Mouse (Mus musculus): Measurements from ENCODE around the gene Rundc1. TPM values are rescaled to one million over a fixed set of nuclear protein-coding genes. Genes with fewer than 3 reads are reported as not detected.

The Rundc1 gene
- total RNA-seq, 2 experiments from 2014 or later = 28.2 TPM

Small RNA genes lying within 50 kb of the gene (microRNA-seq; reads per million reads assigned to microRNA genes)
- gene Mir6929 (ENCODE audit: borderline number of aligned reads in 2 of 2) = 0 to 2.8 reads per million in 2 experiments

Other genes starting within 250 kb of the Rundc1 start
- gene Ccr10, start 249.6 kb upstream of the Rundc1 start, total RNA-seq (2021) = under 1 TPM in 1 of 2 experiments, not detected in 1; 0.51 TPM
- gene Ezh1, start 198.6 kb upstream of the Rundc1 start, total RNA-seq (2021) = 10 to 100 TPM; 29.5 to 35.6 TPM
- gene Ramp2, start 179.1 kb upstream of the Rundc1 start, total RNA-seq (2021) = 10 to 100 TPM; 38.3 to 41.4 TPM
- 100 to 1,000 TPM in 1 of 2 experiments, 10 to 100 TPM in 1; 89.3 to 113 TPM for gene Vps25, start 171.4 kb upstream of the Rundc1 start, total RNA-seq (2021)
- 1 to 10 TPM; 4.1 to 4.6 TPM for gene Wnk4, start 164.5 kb upstream of the Rundc1 start, total RNA-seq (2021)
- gene Cntd1, start 146.1 kb upstream of the Rundc1 start, total RNA-seq (2021) = under 1 TPM; 0.33 to 0.99 TPM
- 10 to 100 TPM; 79.9 to 86.3 TPM for gene Coa3, start 146.0 kb upstream of the Rundc1 start, total RNA-seq (2021)
- gene Becn1, start 122.8 kb upstream of the Rundc1 start, total RNA-seq (2021) = 100 to 1,000 TPM; 151 to 161 TPM
- 100 to 1,000 TPM; 139 to 164 TPM for gene Psme3, start 108.9 kb upstream of the Rundc1 start, total RNA-seq (2021)
- 1 to 10 TPM; 6.0 to 7.0 TPM for gene Aoc2, start 100.0 kb upstream of the Rundc1 start, total RNA-seq (2021)
- 100 to 1,000 TPM in 1 of 2 experiments, 10 to 100 TPM in 1; 40.0 to 124 TPM for gene Aoc3, start 94.5 kb upstream of the Rundc1 start, total RNA-seq (2021)
- 10 to 100 TPM; 13.0 to 27.5 TPM for gene G6pc, start 57.5 kb upstream of the Rundc1 start, total RNA-seq (2021)
- 10 to 100 TPM; 29.1 to 38.1 TPM for gene Aarsd1, start 7.5 kb upstream of the Rundc1 start, total RNA-seq (2021)
- gene Gm27029, start 289 bp upstream of the Rundc1 start, total RNA-seq (2021) = 1 to 10 TPM; 2.7 to 4.7 TPM
- gene Ptges3l, start 248 bp downstream of the Rundc1 start, total RNA-seq (2021) = 1 to 10 TPM; 6.1 TPM
- 10 to 100 TPM; 68.8 to 83.9 TPM for gene Rpl27, start 17.2 kb downstream of the Rundc1 start, total RNA-seq (2021)
- 10 to 100 TPM; 30.0 to 38.8 TPM for gene Ifi35, start 23.3 kb downstream of the Rundc1 start, total RNA-seq (2021)
- 10 to 100 TPM in 1 of 2 experiments, 1 to 10 TPM in 1; 9.8 to 14.9 TPM for gene Rnd2, start 39.9 kb downstream of the Rundc1 start, total RNA-seq (2021)
- gene Vat1, start 41.1 kb downstream of the Rundc1 start, total RNA-seq (2021) = 100 to 1,000 TPM; 126 TPM
- under 1 TPM; 0.80 to 0.96 TPM for gene Brca1, start 126.9 kb downstream of the Rundc1 start, total RNA-seq (2021)
- gene Nbr1, start 127.1 kb downstream of the Rundc1 start, total RNA-seq (2021) = 100 to 1,000 TPM; 128 to 165 TPM
- gene Tmem106a, start 157.2 kb downstream of the Rundc1 start, total RNA-seq (2021) = 10 to 100 TPM; 13.9 to 26.8 TPM
- gene Gm11634, start 174.2 kb downstream of the Rundc1 start, total RNA-seq (2021) = not detected
- 10 to 100 TPM; 29.3 to 31.3 TPM for gene Rdm1, start 202.1 kb downstream of the Rundc1 start, total RNA-seq (2021)
- gene Arl4d, start 240.5 kb downstream of the Rundc1 start, total RNA-seq (2021) = 10 to 100 TPM; 11.6 to 14.3 TPM